Mouse (Mus musculus): Measurements from ENCODE around the gene Adap1.

Adap1 gene

GRCm38 (mm10) chr5:139287787-139288186, 37.6 kb downstream of the Adap1 start:
- CTCF ChIA-PET = interaction anchor here in 1 of 4 experiments (0.6 kb wide), 1 partner anchor 118 kb away, joined by 4 read pairs; no protein-coding TSS in a partner anchor
- POLR2A ChIA-PET = interaction anchor here in 2 of 4 experiments (0.7 to 1.0 kb wide), 3 partner anchors 8 to 181 kb away, joined by 3 read pairs; no protein-coding TSS in a partner anchor

DNA sequence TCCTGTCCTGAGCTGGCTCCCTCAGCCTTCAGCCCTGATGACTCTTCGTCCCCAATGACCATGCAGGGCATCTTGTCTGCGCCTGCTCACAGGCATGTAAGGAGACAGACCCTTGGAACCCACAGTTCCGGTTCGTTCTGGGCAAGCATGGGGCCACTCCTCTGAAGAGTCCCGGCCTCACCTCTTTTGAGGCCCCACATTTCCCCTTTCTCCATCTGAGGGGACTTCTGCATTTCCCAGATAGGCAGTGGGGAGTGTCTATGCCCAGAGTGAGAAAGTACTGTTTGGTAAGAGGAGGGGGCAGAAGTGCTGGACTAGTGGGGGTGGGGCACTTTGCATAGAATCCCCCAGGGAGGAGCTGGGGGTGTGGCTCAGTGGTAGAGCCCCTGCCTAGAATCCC, 38.3 kb downstream of the Adap1 start:
- CTCF ChIA-PET = interaction anchor here in 1 of 4 experiments (0.6 kb wide), 1 partner anchor 68 kb away, joined by 3 read pairs; no protein-coding TSS in a partner anchor
- POLR2A ChIA-PET = no interaction called here

DNA sequence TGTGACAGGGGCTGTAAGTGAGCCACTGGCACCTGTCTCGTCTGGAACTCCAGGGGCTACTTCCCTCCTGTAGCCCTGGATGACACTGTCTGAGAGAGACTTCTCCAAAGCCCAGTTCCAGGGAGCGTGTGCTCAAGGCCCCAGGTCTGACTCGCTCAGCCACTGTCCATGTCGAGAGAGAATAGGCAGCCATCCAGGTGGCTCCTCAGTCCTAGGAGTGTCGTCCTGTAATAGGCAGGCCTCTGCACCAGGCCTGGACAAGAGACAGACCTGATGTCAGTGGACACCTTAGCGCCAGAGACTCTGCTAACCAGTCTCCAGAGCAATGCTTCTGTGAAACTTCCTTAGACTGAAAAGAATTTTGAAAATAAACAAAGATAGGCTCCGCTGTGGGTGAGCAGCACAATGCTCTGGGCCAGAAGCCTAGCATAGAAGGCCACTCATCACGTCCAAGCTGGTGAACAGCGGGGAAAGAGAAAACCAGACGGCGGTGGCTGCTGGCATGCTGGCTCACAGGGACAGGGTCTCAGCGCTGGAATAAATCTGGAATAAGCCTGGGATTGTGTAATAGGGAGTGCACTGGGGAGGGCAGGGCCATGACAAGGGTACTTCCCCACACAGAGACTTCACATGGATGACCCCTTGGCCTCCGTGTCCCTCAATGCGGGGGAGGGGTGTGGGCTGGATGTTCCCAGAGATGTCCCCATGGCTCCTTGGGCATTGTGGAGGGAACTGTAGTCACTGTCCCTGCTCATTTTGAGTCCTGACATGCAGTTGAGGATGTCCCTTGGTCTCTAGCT, 39.1 kb downstream of the Adap1 start:
- CTCF ChIA-PET = interaction anchor here in 1 of 4 experiments (0.6 kb wide), 1 partner anchor 69 kb away, joined by 3 read pairs; no protein-coding TSS in a partner anchor
- POLR2A ChIA-PET = no interaction called here

DNA sequence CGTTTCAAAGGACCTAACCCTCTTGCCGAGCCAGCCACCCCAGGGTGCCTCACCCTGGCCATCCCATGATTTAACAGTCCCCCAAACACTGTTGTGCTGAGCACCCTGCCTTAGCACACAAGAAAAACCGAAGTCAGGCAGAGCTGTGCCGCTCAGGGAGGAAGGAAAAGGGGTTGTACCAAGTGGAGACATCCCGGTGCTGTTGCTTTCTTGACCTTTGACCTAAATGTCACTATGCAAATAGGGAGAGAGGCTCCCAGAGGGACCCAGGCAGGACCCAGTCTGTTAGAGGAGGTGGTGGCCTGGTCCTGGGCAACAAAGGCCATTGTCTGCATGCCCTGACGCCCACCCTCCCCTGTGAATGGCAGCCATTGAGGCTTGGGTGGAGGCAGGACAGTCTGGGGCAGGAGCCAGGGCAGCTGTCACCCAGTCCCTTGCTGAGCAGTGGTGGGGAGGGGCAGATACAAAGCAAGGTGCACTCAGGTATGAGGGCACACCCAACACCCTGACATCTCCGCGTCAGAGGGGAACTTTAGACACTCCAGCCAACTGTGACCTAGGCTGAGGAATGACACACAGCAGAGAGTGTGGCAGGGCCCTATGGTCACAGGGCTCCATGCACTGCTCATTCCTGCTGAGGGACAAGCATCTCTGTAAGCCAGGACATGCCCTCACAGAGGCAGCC, 39.9 kb downstream of the Adap1 start:
- POLR2A ChIA-PET = interaction anchor here in 1 of 4 experiments (1.0 to 1.8 kb wide), 3 partner anchors 18 to 40 kb away, joined by 3 to 7 read pairs (median 3); partner anchors contain the start of gene Adap1
- CTCF ChIA-PET = interaction anchor here in 2 of 4 experiments (0.5 to 1.3 kb wide), 5 partner anchors 10 to 439 kb away, joined by 3 to 7 read pairs (median 4); no protein-coding TSS in a partner anchor

DNA sequence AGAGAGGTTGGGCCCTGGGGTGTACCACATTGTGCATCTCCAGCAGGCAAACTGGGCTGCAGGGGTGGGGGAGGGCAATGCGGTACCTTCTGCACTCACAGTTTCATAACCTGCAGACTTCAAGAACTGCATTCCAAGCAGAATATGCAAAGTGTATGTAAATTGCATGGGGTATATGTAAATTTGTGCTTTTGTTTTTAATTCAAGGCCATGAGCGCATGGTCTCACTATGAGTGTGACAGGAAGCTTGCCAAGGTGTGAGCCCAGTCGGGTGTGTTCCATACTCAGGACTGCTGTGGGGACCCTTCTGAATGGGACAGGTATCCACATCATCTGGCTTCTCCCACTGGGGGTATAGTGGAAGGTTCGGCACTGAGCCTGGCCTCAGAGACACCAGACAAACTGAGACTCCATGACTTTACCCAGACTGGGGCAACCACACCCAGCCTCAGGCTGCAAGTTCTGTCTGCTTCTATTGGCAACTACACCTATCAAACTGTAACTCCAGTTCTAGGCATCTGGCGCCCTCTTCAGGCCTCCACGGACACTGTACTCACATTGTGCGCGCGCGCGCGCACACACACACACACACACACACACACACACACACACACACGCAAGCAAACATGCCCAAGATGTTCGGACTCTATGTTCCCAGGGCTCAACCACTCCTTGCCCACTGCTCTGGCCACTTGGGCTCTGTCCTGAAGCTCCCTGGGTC, 41.8 kb downstream of the Adap1 start:
- POLR2A ChIA-PET = interaction anchor here in 2 of 4 experiments (1.8 to 2.1 kb wide), 3 partner anchors 19 to 42 kb away, joined by 6 to 7 read pairs (median 6); partner anchors contain the start of genes Adap1 (in 1 of the 2) and Get4 (in 1 of the 2)
- CTCF ChIA-PET = interaction anchor here (0.5 to 3.2 kb wide), 9 partner anchors 13 to 800 kb away, joined by 3 to 19 read pairs (median 3); no protein-coding TSS in a partner anchor

GRCm38 (mm10) chr5:139282191-139282590, 43.2 kb downstream of the Adap1 start:
- ChIA-PET POLR2A (interaction anchor here (0.5 to 2.1 kb wide), 10 partner anchors 10 to 1711 kb away, joined by 3 to 6 read pairs (median 4); partner anchors contain the start of genes Adap1 (in 1 of the 4) and Get4 (in 1 of the 4)), CTCF (interaction anchor here (0.6 to 3.2 kb wide), 46 partner anchors 10 to 624 kb away, joined by 3 to 19 read pairs (median 4); partner anchors contain the start of genes Adap1 (in 2 of the 4) and Get4 (in 2 of the 4))

GRCm38 (mm10) chr5:139281373-139282112, 43.9 kb downstream of the Adap1 start:
- ChIA-PET POLR2A (interaction anchor here (0.5 to 2.1 kb wide), 9 partner anchors 10 to 1712 kb away, joined by 3 to 6 read pairs (median 4); partner anchors contain the start of genes Adap1 (in 1 of the 4) and Get4 (in 1 of the 4)), CTCF (interaction anchor here in 3 of 4 experiments (0.7 to 3.2 kb wide), 30 partner anchors 10 to 1677 kb away, joined by 3 to 19 read pairs (median 4); partner anchors contain the start of gene Adap1 (in 1 of the 3))

DNA sequence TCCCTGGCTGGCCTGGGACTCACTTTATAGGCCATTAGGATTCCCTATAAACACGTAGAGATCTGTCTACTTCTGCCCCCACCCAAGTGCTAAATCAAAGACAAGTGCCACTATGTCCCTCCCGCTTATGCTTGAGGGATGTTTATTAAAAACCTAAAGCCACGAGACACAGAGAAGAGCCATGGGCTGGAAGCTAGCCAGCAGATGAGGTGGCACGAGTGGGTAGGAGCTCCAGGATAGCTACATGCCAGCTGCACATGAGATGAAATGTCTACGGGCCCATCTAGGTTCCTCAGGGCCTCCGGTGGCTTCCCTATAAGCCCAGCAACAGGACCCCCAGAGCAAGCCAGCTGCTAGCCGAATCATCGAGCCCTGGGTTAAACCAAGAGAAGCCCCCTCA, 48.1 kb downstream of the Adap1 start:
- ChIA-PET POLR2A (interaction anchor here in 2 of 4 experiments (0.9 kb wide), 2 partner anchors 25 to 98 kb away, joined by 3 read pairs; partner anchors contain the start of gene Get4 (in 1 of the 2)), CTCF (interaction anchor here in 1 of 4 experiments (0.5 kb wide), 1 partner anchor 842 kb away, joined by 4 read pairs; no protein-coding TSS in a partner anchor)

DNA sequence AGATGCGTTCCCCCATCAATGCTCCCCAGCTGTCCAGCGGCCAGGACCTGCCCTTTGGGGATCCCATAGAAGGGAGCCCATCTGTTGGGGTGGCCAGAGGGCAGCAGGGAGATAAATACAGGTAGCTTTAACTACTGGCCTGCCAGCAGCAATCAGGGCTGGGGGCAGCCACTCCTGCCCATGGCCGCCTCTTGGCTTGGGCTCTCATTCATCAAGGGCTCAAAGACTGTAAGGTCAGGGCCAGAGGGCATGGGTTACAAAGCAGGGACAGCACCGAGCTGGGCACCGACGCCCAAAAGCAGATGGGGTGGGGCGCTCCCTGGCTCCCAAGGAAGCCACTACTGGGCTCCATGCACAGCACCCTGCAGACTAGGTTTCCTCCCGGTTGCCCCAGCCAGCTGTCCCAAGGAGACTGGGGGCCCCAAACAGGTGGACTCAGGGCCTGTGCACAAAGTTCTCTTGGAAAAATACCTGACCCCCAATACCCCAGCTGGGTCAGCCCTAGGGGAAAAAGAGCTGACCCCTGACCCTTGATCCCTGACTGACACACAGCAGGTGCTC, 53.3 kb downstream of the Adap1 start:
- POLR2A ChIA-PET = interaction anchor here in 2 of 4 experiments (0.7 to 4.1 kb wide), 2 partner anchors 20 to 42 kb away, joined by 3 to 32 read pairs; partner anchors contain the start of gene Get4 (in 1 of the 2)
- CTCF ChIA-PET = interaction anchor here in 2 of 4 experiments (0.7 to 2.0 kb wide), 2 partner anchors 11 to 161 kb away, joined by 4 read pairs; no protein-coding TSS in a partner anchor

DNA sequence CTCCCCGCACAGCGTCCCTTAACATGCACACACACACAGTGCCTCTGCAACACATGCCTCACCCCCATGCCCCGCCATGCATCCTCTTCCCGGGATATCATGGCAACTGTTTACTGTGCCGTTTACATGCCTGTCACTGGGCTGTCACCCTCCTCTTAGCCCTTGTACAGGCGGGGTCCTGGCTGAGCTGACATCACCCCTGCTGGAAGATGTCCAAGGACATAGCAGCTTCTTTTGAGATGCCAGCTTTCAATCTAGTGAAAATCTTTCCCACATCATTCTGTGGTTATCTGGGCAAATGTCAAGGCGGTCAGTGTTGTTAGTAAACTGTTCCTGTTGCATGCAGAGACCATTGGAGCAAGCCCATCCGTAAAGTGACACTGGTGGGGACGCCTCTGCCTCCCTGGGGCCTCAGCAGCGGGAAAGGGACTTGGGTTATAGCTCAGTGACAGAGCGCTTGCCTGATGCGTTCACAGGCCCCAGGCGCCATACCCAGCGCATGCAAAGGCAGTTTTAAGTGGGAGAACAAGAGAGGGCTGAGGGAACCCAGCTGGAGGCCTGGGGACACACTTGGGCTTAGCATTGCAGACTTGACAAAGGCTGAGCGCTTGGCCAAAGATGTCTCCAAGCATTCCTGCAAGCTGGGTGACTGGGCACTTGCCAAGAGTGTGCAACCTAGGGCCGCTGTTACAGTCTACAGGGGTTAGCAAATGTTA, 54.5 kb downstream of the Adap1 start:
- ChIA-PET CTCF (interaction anchor here in 3 of 4 experiments (0.6 to 2.3 kb wide), 6 partner anchors 11 to 84 kb away, joined by 3 to 8 read pairs (median 4); partner anchors contain the start of gene Get4 (in 1 of the 3)), POLR2A (interaction anchor here in 3 of 4 experiments (0.6 to 4.1 kb wide), 12 partner anchors 9 to 81 kb away, joined by 3 to 32 read pairs (median 4); partner anchors contain the start of genes Get4 (in 2 of the 3), Cox19 (in 1 of the 3) and Cyp2w1 (in 1 of the 3))

DNA sequence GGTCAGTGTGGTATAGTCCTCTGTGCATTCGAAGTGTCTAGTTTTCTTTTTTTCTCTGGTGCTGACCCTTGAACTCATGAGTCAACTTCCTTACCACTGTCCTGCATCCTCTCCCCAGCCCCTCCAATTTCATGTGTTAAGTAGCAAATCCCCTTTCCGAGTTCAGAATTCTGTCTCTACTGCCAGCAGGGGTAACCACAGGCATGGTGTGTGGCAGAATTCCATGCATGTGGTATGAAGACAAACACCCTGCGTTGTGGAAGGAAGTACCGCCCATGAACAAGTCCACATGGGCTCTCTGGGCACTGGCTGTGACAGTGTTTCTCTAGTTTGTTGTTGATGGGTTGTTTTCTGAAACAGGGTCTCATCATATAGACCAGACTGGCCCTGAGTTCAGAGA, 57.8 kb downstream of the Adap1 start:
- POLR2A ChIA-PET = interaction anchor here in 2 of 4 experiments (0.9 to 8.6 kb wide), 3 partner anchors 14 to 276 kb away, joined by 3 to 72 read pairs (median 4); partner anchors contain the start of gene Get4 (in 2 of the 2)
- CTCF ChIA-PET = no interaction called here

GRCm38 (mm10) chr5:139261403-139261802, 64.0 kb downstream of the Adap1 start:
- CTCF ChIA-PET = interaction anchor here in 2 of 4 experiments (1.5 to 1.7 kb wide), 2 partner anchors 21 kb away, joined by 3 to 5 read pairs; no protein-coding TSS in a partner anchor
- POLR2A ChIA-PET = interaction anchor here in 1 of 4 experiments (1.2 to 8.6 kb wide), 2 partner anchors 7 to 64 kb away, joined by 3 to 72 read pairs; partner anchors contain the start of gene Get4

- POLR2A ChIA-PET = interaction anchor here in 1 of 4 experiments (0.8 kb wide), 2 partner anchors 11 to 60 kb away, joined by 3 to 4 read pairs; partner anchors contain the start of gene Sun1
- CTCF ChIA-PET = no interaction called here
These were observed 65.6 kb downstream of the Adap1 start for GRCm38 (mm10) chr5:139259853-139260252.

DNA sequence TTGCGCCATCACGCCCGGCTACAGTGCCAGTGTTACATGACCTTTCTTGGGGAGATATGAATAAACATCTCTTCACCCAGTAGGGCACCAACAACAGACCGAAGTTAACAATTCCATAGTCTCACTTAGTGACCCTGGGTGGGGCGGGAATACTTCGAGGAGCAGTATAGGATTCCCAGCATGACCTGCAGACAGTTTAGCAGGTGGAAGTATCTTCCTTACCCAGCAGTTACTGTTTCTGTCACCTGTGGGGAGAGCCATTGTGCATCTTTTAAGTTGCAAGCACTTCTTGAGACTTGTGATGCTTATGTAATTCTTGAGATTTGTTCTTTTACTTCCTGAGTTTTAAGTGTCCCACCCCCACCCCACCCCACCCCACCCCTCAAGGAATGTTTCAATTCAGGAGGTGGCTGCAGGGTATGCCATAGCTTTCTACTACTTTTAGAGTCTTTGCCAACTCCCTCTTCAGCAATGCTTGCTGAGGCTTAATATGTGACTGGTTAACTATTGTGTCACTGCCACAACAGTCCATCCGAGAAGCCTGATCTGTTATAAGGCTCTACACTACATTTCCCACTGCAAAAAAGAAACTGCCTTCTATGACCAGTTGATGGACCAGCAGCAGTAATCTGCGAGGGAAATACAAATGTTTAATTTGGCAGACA, 66.9 kb downstream of the Adap1 start:
- ChIA-PET POLR2A (interaction anchor here in 2 of 4 experiments (0.6 to 8.5 kb wide), 5 partner anchors 6 to 67 kb away, joined by 3 to 72 read pairs (median 4); partner anchors contain the start of genes Adap1 (in 1 of the 2) and Sun1 (in 1 of the 2)), CTCF (interaction anchor here in 1 of 4 experiments (0.6 kb wide), 1 partner anchor 32 kb away, joined by 4 read pairs; no protein-coding TSS in a partner anchor)

GRCm38 (mm10) chr5:139257818-139258217, 67.6 kb downstream of the Adap1 start:
- POLR2A ChIA-PET = interaction anchor here in 2 of 4 experiments (0.6 to 8.5 kb wide), 3 partner anchors 7 to 150 kb away, joined by 3 to 72 read pairs (median 3); partner anchors contain the start of gene Adap1 (in 1 of the 2)
- CTCF ChIA-PET = no interaction called here

Measured in embryonic stem cell, embryonic (primary cell).